Mouse (Mus musculus) heart, embryonic 16.5 days (tissue): Measurements from ENCODE around the gene Nedd8. TPM values are rescaled to one million over a fixed set of nuclear protein-coding genes. Genes with fewer than 3 reads are reported as not detected.

Experiments used
- ATAC-seq: fragments of 200-750 bp; cut with Nextera tagmentation; replicated peaks from 2 replicates; pipeline ENCODE4 v1.8.0; 2017; ENCODE audit warnings: moderate number of reproducible peaks; ENCODE audit not compliant: insufficient read depth, low FRiP score; ENCODE audit errors: extremely low read depth
- H3K27ac ChIP-seq: fragments of 300-500 bp; sonication (generic); 2 replicates; pipeline ENCODE4 v1.5.1; 2014; ENCODE audit warnings: mild to moderate bottlenecking, low read length, control low read depth, moderate library complexity
- H3K27me3 ChIP-seq: fragments of 300-500 bp; sonication (generic); 2 replicates; pipeline ENCODE4 v1.6.1; 2014; ENCODE audit warnings: low read length, mixed read lengths; ENCODE audit not compliant: control insufficient read depth, insufficient read depth
- H3K36me3 ChIP-seq: fragments of 300-500 bp; sonication (generic); 2 replicates; pipeline ENCODE4 v1.6.1; 2014; ENCODE audit not compliant: control insufficient read depth, insufficient read depth
- H3K4me1 ChIP-seq: fragments of 300-500 bp; sonication (generic); 2 replicates; pipeline ENCODE4 v1.6.1; 2014; ENCODE audit warnings: low read length, mixed read lengths; ENCODE audit not compliant: control insufficient read depth, insufficient read depth
- H3K4me2 ChIP-seq: fragments of 300-500 bp; sonication (generic); 2 replicates; pipeline ENCODE4 v1.6.1; 2014; ENCODE audit warnings: low read depth, mild to moderate bottlenecking, control low read depth, low read length
- H3K4me3 ChIP-seq: fragments of 300-500 bp; sonication (generic); 2 replicates; pipeline ENCODE4 v1.5.1; 2014; ENCODE audit warnings: mild to moderate bottlenecking, control low read depth, low read length
- H3K9ac ChIP-seq: fragments of 300-500 bp; sonication (generic); 2 replicates; pipeline ENCODE4 v1.6.1; 2014; ENCODE audit warnings: low read length, control low read depth
- H3K9me3 ChIP-seq: fragments of 300-500 bp; sonication (generic); replicated peaks from 2 replicates; pipeline ENCODE4 v1.6.1; 2016; ENCODE audit warnings: low read length; ENCODE audit not compliant: control insufficient read depth
- WGBS: fragments of 180-500 bp; shearing (Covaris S2); extraction: QIAGEN DNeasy Blood & Tissue Kit; methylation state at CpG from one replicate; pipeline ENCODE4 v1.1.7; 2014; 5-methylcytosine and 5-hydroxymethylcytosine counted together
- polyA plus RNA-seq: library from polyadenylated mRNA; unstranded; fragments of >200 nt; fragmentation: Nextera tagmentation; extraction: Ambion mirVana; gene quantifications from 2 replicates; pipeline ENCODE4 v1.2.1, GENCODE M21; 2015

The Nedd8 gene
- polyA plus RNA-seq, 1 experiment from 2014 or later, result 444 TPM

GRCm38 (mm10) chr14:55613346-55613745 lies 58.6 kb downstream of the Nedd8 start:
- no peak overlapping the region for H3K9ac ChIP-seq
- H3K4me1 ChIP-seq, result peaks cover 7% of the 10 kb centered on the region
- H3K4me3 ChIP-seq, result no peak overlapping the region
- H3K4me2 ChIP-seq, result no peak overlapping the region
- no peak overlapping the region for H3K27ac ChIP-seq
- no peaks in the 10 kb centered on the region for H3K9me3 ChIP-seq
- H3K27me3 ChIP-seq, result no peaks in the 10 kb centered on the region
- 38% methylated on average over 6 of the region's 6 CpGs for WGBS
- ATAC-seq, result no peak
- H3K36me3 ChIP-seq, result peaks cover 14% of the 10 kb centered on the region; the same call in 1 of the 2 replicates

Other genes starting within 250 kb of the Nedd8 start
- 67.2 and 68.9 TPM in 2 replicates for gene Dhrs4, start 193.4 kb downstream of the Nedd8 start, polyA plus RNA-seq
- 1.3 and 1.9 TPM in 2 replicates for gene Carmil3, start 181.5 kb downstream of the Nedd8 start, polyA plus RNA-seq
- 0.21 and 0.24 TPM in 2 replicates for gene Cpne6, start 161.7 kb downstream of the Nedd8 start, polyA plus RNA-seq
- gene Nrl, start 147.1 kb downstream of the Nedd8 start, polyA plus RNA-seq, result 0.05 TPM in 1 of 2 replicates, not detected in the other
- gene Pck2, start 131.9 kb downstream of the Nedd8 start, polyA plus RNA-seq, result 36.8 and 42.8 TPM in 2 replicates
- gene Dcaf11, start 112.1 kb downstream of the Nedd8 start, polyA plus RNA-seq, result 75.1 and 75.5 TPM in 2 replicates
- 1.2 and 1.5 TPM in 2 replicates for gene A730061H03Rik, start 111.7 kb downstream of the Nedd8 start, polyA plus RNA-seq
- gene Fitm1, start 96.5 kb downstream of the Nedd8 start, polyA plus RNA-seq, result 79.4 and 85.6 TPM in 2 replicates
- gene Psme1, start 94.0 kb downstream of the Nedd8 start, polyA plus RNA-seq, result 223 and 227 TPM in 2 replicates
- 24.0 and 26.5 TPM in 2 replicates for gene Emc9, start 86.8 kb downstream of the Nedd8 start, polyA plus RNA-seq
- gene Psme2, start 81.0 kb downstream of the Nedd8 start, polyA plus RNA-seq, result 207 TPM in 2 replicates
- 15.7 and 18.6 TPM in 2 replicates for gene Rnf31, start 80.4 kb downstream of the Nedd8 start, polyA plus RNA-seq
- 11.5 and 15.3 TPM in 2 replicates for gene Irf9, start 68.6 kb downstream of the Nedd8 start, polyA plus RNA-seq
- gene Rec8, start 54.1 kb downstream of the Nedd8 start, polyA plus RNA-seq, result 4.8 and 7.3 TPM in 2 replicates
- 64.8 and 70.8 TPM in 2 replicates for gene Ipo4, start 36.2 kb downstream of the Nedd8 start, polyA plus RNA-seq
- 0.59 and 0.61 TPM in 2 replicates for gene Gm49378, start 34.2 kb downstream of the Nedd8 start, polyA plus RNA-seq
- gene Tm9sf1, start 28.3 kb downstream of the Nedd8 start, polyA plus RNA-seq, result 90.8 and 99.0 TPM in 2 replicates
- gene Tssk4, start 21.9 kb downstream of the Nedd8 start, polyA plus RNA-seq, result 0.22 and 0.45 TPM in 2 replicates
- 93.7 and 96.5 TPM in 2 replicates for gene Mdp1, start 11.6 kb downstream of the Nedd8 start, polyA plus RNA-seq
- gene Gmpr2, start 183 bp downstream of the Nedd8 start, polyA plus RNA-seq, result 43.0 and 43.9 TPM in 2 replicates
- gene Tinf2, start 9.7 kb upstream of the Nedd8 start, polyA plus RNA-seq, result 27.5 and 30.0 TPM in 2 replicates
- 0.45 and 0.57 TPM in 2 replicates for gene Tgm1, start 41.8 kb upstream of the Nedd8 start, polyA plus RNA-seq
- gene Rabggta, start 50.1 kb upstream of the Nedd8 start, polyA plus RNA-seq, result 22.0 and 25.6 TPM in 2 replicates
- 71.1 and 76.3 TPM in 2 replicates for gene Dhrs1, start 73.6 kb upstream of the Nedd8 start, polyA plus RNA-seq
- gene Nop9, start 73.6 kb upstream of the Nedd8 start, polyA plus RNA-seq, result 21.5 and 22.7 TPM in 2 replicates
- gene Cideb, start 86.3 kb upstream of the Nedd8 start, polyA plus RNA-seq, result 1.3 and 1.8 TPM in 2 replicates
- 0.20 and 0.32 TPM in 2 replicates for gene Ltb4r2, start 89.3 kb upstream of the Nedd8 start, polyA plus RNA-seq
- 0.59 and 0.66 TPM in 2 replicates for gene Ltb4r1, start 93.8 kb upstream of the Nedd8 start, polyA plus RNA-seq
- 15.3 and 17.5 TPM in 2 replicates for gene Adcy4, start 112.0 kb upstream of the Nedd8 start, polyA plus RNA-seq
- 17.8 and 20.8 TPM in 2 replicates for gene Ripk3, start 116.7 kb upstream of the Nedd8 start, polyA plus RNA-seq
- gene Nfatc4, start 151.0 kb upstream of the Nedd8 start, polyA plus RNA-seq, result 9.7 and 14.4 TPM in 2 replicates
- gene Nynrin, start 181.9 kb upstream of the Nedd8 start, polyA plus RNA-seq, result 11.1 and 13.7 TPM in 2 replicates
- 0.59 and 0.69 TPM in 2 replicates for gene Cbln3, start 212.3 kb upstream of the Nedd8 start, polyA plus RNA-seq
- 9.8 and 11.2 TPM in 2 replicates for gene Khnyn, start 212.8 kb upstream of the Nedd8 start, polyA plus RNA-seq
- 59.6 and 59.9 TPM in 2 replicates for gene Sdr39u1, start 228.2 kb upstream of the Nedd8 start, polyA plus RNA-seq